Mouse (Mus musculus) heart, embryonic 12.5 days (tissue): Measurements from ENCODE around the gene Glis3. TPM values are rescaled to one million over a fixed set of nuclear protein-coding genes. Genes with fewer than 3 reads are reported as not detected.

ENCODE experiments used
- ATAC-seq: fragments of 200-750 bp; cut with Nextera tagmentation; 2 replicates; pipeline ENCODE4 v1.8.0; 2017; ENCODE audit warnings: moderate TSS enrichment, moderate library complexity; ENCODE audit not compliant: insufficient number of reproducible peaks, low FRiP score
- H3K27ac ChIP-seq: fragments of 300-500 bp; sonication (generic); 2 replicates; pipeline ENCODE4 v1.5.1; 2016; ENCODE audit warnings: mild to moderate bottlenecking, moderate library complexity; ENCODE audit not compliant: poor library complexity, severe bottlenecking
- H3K27me3 ChIP-seq: fragments of 300-500 bp; sonication (generic); replicated peaks from 2 replicates; pipeline ENCODE4 v1.6.1; 2016; ENCODE audit warnings: mild to moderate bottlenecking, moderate library complexity
- H3K36me3 ChIP-seq: fragments of 300-500 bp; sonication (generic); 2 replicates; pipeline ENCODE4 v1.6.1; 2016; ENCODE audit warnings: mild to moderate bottlenecking, moderate library complexity
- H3K4me1 ChIP-seq: fragments of 300-500 bp; sonication (generic); replicated peaks from 2 replicates; pipeline ENCODE4 v1.6.1; 2016; ENCODE audit warnings: mild to moderate bottlenecking
- H3K4me2 ChIP-seq: fragments of 300-500 bp; sonication (generic); 2 replicates; pipeline ENCODE4 v1.6.1; 2016; ENCODE audit warnings: mild to moderate bottlenecking, moderate library complexity
- H3K4me3 ChIP-seq: fragments of 300-500 bp; sonication (generic); 2 replicates; pipeline ENCODE4 v1.5.1; 2016; ENCODE audit warnings: mild to moderate bottlenecking
- H3K9ac ChIP-seq: fragments of 300-500 bp; sonication (generic); 2 replicates; pipeline ENCODE4 v1.6.1; 2016; ENCODE audit warnings: mild to moderate bottlenecking, moderate library complexity
- H3K9me3 ChIP-seq: fragments of 300-500 bp; sonication (generic); replicated peaks from 2 replicates; pipeline ENCODE4 v1.6.1; 2016; ENCODE audit warnings: mild to moderate bottlenecking, moderate library complexity
- WGBS: fragments of 180-500 bp; shearing (Covaris S2); methylation state at CpG from one replicate; pipeline ENCODE4 v1.1.7; 2016; 5-methylcytosine and 5-hydroxymethylcytosine counted together
- polyA plus RNA-seq: library from polyadenylated mRNA; unstranded; fragments of >200 nt; fragmentation: Nextera tagmentation; extraction: Ambion mirVana; gene quantifications from 2 replicates; pipeline ENCODE4 v1.2.1, GENCODE M21; 2016

Gene Glis3
- polyA plus RNA-seq, 1 experiment from 2014 or later = 1.7 TPM

DNA sequence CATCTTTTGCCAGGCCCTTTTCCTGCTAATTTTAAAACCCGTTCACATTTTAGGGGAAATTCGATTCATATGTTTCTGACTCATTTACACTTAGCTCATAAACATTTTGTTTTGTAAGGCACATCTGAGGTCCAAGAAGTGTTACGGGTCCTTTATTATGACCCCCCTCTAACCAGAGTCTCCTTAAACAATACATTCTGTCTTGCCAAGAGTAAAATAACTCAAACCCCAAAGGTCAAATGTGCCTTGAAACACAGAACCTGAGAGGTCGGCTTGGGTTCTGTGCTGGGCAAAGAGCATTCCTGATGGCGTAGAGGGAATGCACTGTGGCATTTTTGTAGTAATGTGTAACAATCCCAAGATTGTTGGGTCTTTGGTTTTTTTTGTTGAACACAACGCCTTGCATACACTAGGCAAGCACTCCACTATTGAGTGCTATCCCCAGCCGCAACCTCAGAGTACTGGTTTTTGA is 395.7 kb downstream of the Glis3 start:
- Histone ChIP-seq H3K9ac (no peak overlapping the region), H3K4me3 (no peak overlapping the region), H3K27me3 (no peaks in the 10 kb centered on the region), H3K9me3 (no peaks in the 10 kb centered on the region), H3K4me1 (no peaks in the 10 kb centered on the region), H3K27ac (no peak overlapping the region), H3K36me3 (no peaks in the 10 kb centered on the region), H3K4me2 (no peak overlapping the region)
- ATAC-seq = no peak
- 86% methylated on average over 7 of the region's 7 CpGs for WGBS

- Histone ChIP-seq H3K4me2 (no peak overlapping the region), H3K27me3 (no peaks in the 10 kb centered on the region), H3K36me3 (no peaks in the 10 kb centered on the region), H3K9me3 (no peaks in the 10 kb centered on the region), H3K4me1 (no peaks in the 10 kb centered on the region), H3K4me3 (no peak overlapping the region), H3K27ac (no peak overlapping the region), H3K9ac (no peak overlapping the region)
- ATAC-seq = no peak
- WGBS = 76% methylated on average over 7 of the region's 7 CpGs
These were observed 396.4 kb downstream of the Glis3 start for GRCm38 (mm10) chr19:28283241-28284097.

- H3K9me3 ChIP-seq = no peaks in the 10 kb centered on the region
- peaks cover 12% of the 10 kb centered on the region; the same call in 1 of the 2 replicates for H3K4me1 ChIP-seq
- no peak overlapping the region for H3K4me3 ChIP-seq
- H3K4me2 ChIP-seq = no peak overlapping the region
- H3K36me3 ChIP-seq = no peaks in the 10 kb centered on the region
- ATAC-seq = no peak
- H3K9ac ChIP-seq = no peak overlapping the region
- WGBS = 68% methylated on average over 4 of the region's 4 CpGs
- H3K27me3 ChIP-seq = no peaks in the 10 kb centered on the region
- H3K27ac ChIP-seq = no peak overlapping the region
These were observed 398.5 kb downstream of the Glis3 start for GRCm38 (mm10) chr19:28281405-28281804.

DNA sequence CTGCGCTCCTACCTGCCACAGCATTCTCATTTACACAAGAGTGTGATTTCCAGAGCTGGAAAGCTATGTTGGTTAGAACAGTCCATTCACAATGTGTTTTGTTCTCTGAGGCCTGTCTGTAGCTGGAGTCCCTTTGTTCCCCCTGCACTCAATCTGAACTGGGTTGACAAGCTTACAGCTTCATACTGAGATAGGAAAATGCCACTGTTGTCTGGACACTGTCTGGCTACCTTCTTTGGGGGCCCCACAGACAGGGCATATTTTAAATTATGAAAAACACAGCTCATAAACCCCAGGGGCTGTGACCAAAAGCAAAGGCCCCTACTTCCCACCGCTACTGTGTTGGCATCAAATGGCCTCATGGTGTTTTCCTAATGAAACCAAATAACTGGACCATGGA is 402.8 kb downstream of the Glis3 start:
- H3K4me3 ChIP-seq = no peak overlapping the region
- no peaks in the 10 kb centered on the region for H3K36me3 ChIP-seq
- H3K4me2 ChIP-seq = no peak overlapping the region
- WGBS = 81% methylated on average over 2 of the region's 2 CpGs
- no peaks in the 10 kb centered on the region for H3K9me3 ChIP-seq
- no peaks in the 10 kb centered on the region for H3K27me3 ChIP-seq
- peak overlapping the region; percentile 31 for H3K27ac ChIP-seq
- ATAC-seq = no peak
- peaks cover 15% of the 10 kb centered on the region; the same call in 1 of the 2 replicates for H3K4me1 ChIP-seq
- H3K9ac ChIP-seq = no peak overlapping the region

DNA sequence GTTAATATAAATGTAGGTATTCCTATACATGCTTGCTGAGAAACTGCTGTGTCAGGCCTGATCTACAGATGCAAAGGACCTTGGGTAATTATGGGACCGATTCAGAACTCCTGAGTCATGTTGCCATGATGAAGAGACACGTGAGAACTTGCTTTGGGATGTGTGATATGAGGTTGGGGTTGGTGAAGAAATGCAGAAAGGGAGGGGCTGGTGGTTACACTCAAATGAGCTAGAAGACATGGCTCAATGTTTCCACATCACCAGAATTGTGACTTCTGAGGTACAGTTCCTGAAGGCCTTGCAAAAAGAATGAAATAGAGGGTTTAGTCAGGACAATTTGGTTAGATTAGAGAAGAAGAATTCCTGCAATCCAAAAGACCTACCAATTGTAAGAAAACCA is 405.4 kb downstream of the Glis3 start:
- WGBS = 73% methylated on average over 2 of the region's 2 CpGs
- H3K4me2 ChIP-seq = no peak overlapping the region
- no peak overlapping the region for H3K27ac ChIP-seq
- H3K9ac ChIP-seq = no peak overlapping the region
- H3K4me3 ChIP-seq = no peak overlapping the region
- peaks cover 15% of the 10 kb centered on the region; the same call in 1 of the 2 replicates for H3K4me1 ChIP-seq
- H3K27me3 ChIP-seq = no peaks in the 10 kb centered on the region
- no peaks in the 10 kb centered on the region for H3K9me3 ChIP-seq
- no peaks in the 10 kb centered on the region for H3K36me3 ChIP-seq
- ATAC-seq = no peak

GRCm38 (mm10) chr19:28273946-28274345 is 405.9 kb downstream of the Glis3 start:
- no peak overlapping the region for H3K9ac ChIP-seq
- H3K4me1 ChIP-seq = peaks cover 15% of the 10 kb centered on the region; the same call in 1 of the 2 replicates
- no peak overlapping the region for H3K4me2 ChIP-seq
- H3K36me3 ChIP-seq = no peaks in the 10 kb centered on the region
- H3K27ac ChIP-seq = no peak overlapping the region
- no peaks in the 10 kb centered on the region for H3K9me3 ChIP-seq
- H3K4me3 ChIP-seq = no peak overlapping the region
- H3K27me3 ChIP-seq = no peaks in the 10 kb centered on the region
- 80% methylated on average over 4 of the region's 4 CpGs for WGBS
- ATAC-seq = no peak

GRCm38 (mm10) chr19:28266850-28267249 is 413.0 kb downstream of the Glis3 start:
- Histone ChIP-seq H3K9ac (no peak overlapping the region), H3K4me2 (no peak overlapping the region), H3K4me3 (no peak overlapping the region), H3K27ac (no peak overlapping the region), H3K9me3 (no peaks in the 10 kb centered on the region), H3K36me3 (no peaks in the 10 kb centered on the region), H3K4me1 (peaks cover 5% of the 10 kb centered on the region; the same call in 1 of the 2 replicates), H3K27me3 (no peaks in the 10 kb centered on the region)
- ATAC-seq = no peak
- WGBS = 77% methylated on average over 8 of the region's 8 CpGs

DNA sequence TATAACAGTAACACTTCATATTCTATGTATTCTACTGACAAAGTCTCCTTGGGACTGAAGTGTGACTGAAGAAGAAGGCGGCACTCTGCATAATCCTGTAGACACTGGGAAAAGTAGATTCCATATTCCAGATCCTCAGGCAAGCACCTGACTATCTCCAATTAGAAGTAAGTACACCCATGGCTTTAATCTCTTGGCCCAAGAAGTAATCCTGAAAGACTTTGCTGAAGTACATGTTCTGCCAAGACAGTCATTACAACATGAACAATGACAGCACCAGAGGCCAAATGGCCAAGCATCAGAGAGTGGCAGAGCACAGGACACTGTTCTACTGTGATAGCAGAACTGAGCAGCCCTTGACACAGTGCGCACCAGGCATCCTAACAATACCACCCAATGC is 414.1 kb downstream of the Glis3 start:
- Histone ChIP-seq H3K27ac (no peak overlapping the region), H3K4me3 (no peak overlapping the region), H3K4me2 (no peak overlapping the region), H3K36me3 (no peaks in the 10 kb centered on the region), H3K9ac (no peak overlapping the region), H3K4me1 (peaks cover 5% of the 10 kb centered on the region; the same call in 1 of the 2 replicates), H3K27me3 (no peaks in the 10 kb centered on the region), H3K9me3 (no peaks in the 10 kb centered on the region)
- whole genome bisulfite sequencing = 92% methylated on average over 2 of the region's 2 CpGs
- no peak for ATAC-seq

DNA sequence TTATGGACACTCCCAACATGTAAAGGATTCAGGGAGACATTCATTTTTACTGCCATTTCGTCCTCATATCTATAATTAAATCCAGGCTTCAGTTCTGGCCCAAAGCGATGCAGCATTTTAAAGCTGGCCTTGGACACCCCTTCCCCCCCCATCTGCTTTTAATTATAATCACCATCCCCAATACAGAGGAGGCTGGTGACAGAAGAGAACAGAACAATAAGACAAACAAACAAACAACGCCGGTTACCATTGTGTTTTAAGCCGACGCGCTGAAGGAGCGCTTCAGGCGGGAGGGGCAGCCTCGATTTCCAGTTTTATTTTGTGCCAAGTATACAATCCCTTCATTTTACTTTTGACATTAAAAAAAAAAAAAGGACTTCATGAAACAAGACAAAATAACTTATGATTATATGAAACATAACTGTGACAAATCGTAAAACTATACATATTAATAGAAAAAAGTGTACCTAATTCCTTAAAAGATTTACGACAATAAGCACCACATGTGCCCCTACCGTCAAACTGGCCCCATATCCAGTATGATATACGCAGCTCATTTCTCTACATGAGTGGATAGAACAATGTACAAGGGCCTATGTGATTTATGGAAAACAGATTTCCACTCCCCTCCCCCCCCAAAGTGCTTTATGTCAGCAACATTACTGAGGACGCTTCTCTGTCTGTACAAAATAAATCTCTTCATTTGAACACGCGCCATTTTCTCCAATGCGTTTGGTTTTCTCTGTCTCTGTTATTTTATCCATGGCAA is 420.8 kb downstream of the Glis3 start:
- Histone ChIP-seq H3K4me2 (no peak overlapping the region), H3K9me3 (no peaks in the 10 kb centered on the region), H3K4me1 (no peaks in the 10 kb centered on the region), H3K27ac (no peak overlapping the region), H3K4me3 (no peak overlapping the region), H3K9ac (no peak overlapping the region), H3K27me3 (no peaks in the 10 kb centered on the region), H3K36me3 (no peaks in the 10 kb centered on the region)
- no peak for ATAC-seq
- WGBS = 86% methylated on average over 18 of the region's 18 CpGs

DNA sequence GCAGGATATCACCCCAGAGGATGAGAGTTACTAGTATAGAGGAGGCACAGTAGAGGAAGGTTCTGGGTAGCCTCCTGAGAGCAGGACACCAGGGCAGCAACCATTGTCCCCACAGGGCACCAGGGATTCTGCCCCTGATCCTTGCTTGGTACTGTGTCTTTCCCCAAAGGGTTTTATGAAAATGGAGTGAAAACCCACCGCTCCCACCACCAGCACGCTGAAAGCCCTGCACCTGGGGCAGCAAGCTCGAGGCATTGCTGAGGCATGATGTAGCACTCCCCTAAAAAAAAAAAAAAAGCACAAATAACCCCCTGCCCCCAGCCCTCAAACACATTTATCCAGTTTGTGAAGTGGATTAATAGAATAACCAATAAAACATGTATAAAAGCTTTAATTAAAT is 421.4 kb downstream of the Glis3 start:
- Histone ChIP-seq H3K9me3 (no peaks in the 10 kb centered on the region), H3K36me3 (no peaks in the 10 kb centered on the region), H3K4me2 (no peak overlapping the region), H3K27me3 (no peaks in the 10 kb centered on the region), H3K4me3 (no peak overlapping the region), H3K27ac (no peak overlapping the region), H3K9ac (no peak overlapping the region), H3K4me1 (no peaks in the 10 kb centered on the region)
- no peak for ATAC-seq
- 83% methylated on average over 3 of the region's 3 CpGs for WGBS

DNA sequence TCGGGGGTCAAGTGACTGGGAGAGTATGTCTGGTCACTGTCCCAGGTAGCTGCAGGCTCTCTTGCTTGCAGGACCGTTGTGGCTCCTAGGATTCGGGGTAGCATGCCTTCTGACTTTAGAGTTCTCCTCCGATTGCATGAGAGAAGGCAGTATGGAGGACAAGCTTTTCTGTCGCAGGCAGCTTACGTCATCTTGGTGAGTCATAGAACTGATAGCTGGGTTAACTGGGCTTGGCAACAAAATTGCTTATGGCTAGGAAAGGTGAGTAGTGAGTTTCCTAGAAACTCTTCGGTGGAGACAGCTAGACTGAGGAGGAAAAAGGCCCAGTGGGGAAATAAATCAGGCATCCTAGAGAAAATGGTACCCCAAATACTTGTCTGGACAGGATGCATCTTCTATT is 432.5 kb downstream of the Glis3 start:
- Histone ChIP-seq H3K4me3 (no peak overlapping the region), H3K27me3 (no peaks in the 10 kb centered on the region), H3K9ac (no peak overlapping the region), H3K9me3 (0 out of 2 replicates have a peak, but pooled peaks cover 3% of the 10 kb centered on the region), H3K36me3 (no peaks in the 10 kb centered on the region), H3K4me2 (no peak overlapping the region), H3K27ac (no peak overlapping the region), H3K4me1 (no peaks in the 10 kb centered on the region)
- ATAC-seq = no peak
- WGBS = 79% methylated on average over 7 of the region's 7 CpGs
